Mouse (Mus musculus) midbrain, embryonic 11.5 days (tissue): ENCODE data around the gene Taf1a. TPM values are rescaled to one million over a fixed set of nuclear protein-coding genes. Genes with fewer than 3 reads are reported as not detected.
"Not testable (repeated sequence)": the region's sequence is repeated elsewhere in the genome, so short reads cannot be mapped to it uniquely, and the experiment has no call there.

Source experiments
- ATAC-seq: fragments of 200-750 bp; cut with Nextera tagmentation; 2 replicates; pipeline ENCODE4 v1.8.0; 2017; ENCODE audit warnings: moderate TSS enrichment, moderate library complexity; ENCODE audit not compliant: low FRiP score
- DNase-seq: peaks from one replicate; pipeline ENCODE4 v3.0.0; 2015; ENCODE audit warnings: low spot score; ENCODE audit errors: missing footprints
- H3K27ac ChIP-seq: fragments of 300-500 bp; sonication (generic); 2 replicates; pipeline ENCODE4 v1.5.1; 2014; ENCODE audit warnings: low read depth, low read length
- H3K27me3 ChIP-seq: fragments of 300-500 bp; sonication (generic); 2 replicates; pipeline ENCODE4 v1.6.1; 2014; ENCODE audit warnings: mild to moderate bottlenecking, low read length, moderate library complexity, mixed read lengths; ENCODE audit not compliant: control insufficient read depth, insufficient read depth
- H3K36me3 ChIP-seq: fragments of 300-500 bp; sonication (generic); 2 replicates; pipeline ENCODE4 v1.6.1; 2014; ENCODE audit warnings: mild to moderate bottlenecking, low read length, moderate library complexity, mixed read lengths; ENCODE audit not compliant: control insufficient read depth, insufficient read depth
- H3K4me1 ChIP-seq: fragments of 300-500 bp; sonication (generic); 2 replicates; pipeline ENCODE4 v1.6.1; 2014; ENCODE audit warnings: low read length; ENCODE audit not compliant: control insufficient read depth, insufficient read depth
- H3K4me2 ChIP-seq: fragments of 300-500 bp; sonication (generic); 2 replicates; pipeline ENCODE4 v1.6.1; 2014; ENCODE audit warnings: mild to moderate bottlenecking, moderate library complexity
- H3K4me3 ChIP-seq: fragments of 300-500 bp; sonication (generic); 2 replicates; pipeline ENCODE4 v1.5.1; 2014; ENCODE audit warnings: low read depth, low read length
- H3K9ac ChIP-seq: fragments of 300-500 bp; sonication (generic); 2 replicates; pipeline ENCODE4 v1.6.1; 2014; ENCODE audit warnings: low read length
- H3K9me3 ChIP-seq: fragments of 300-500 bp; sonication (generic); 2 replicates; pipeline ENCODE4 v1.6.1; 2016; ENCODE audit warnings: low read length; ENCODE audit not compliant: control insufficient read depth
- WGBS: fragments of 180-500 bp; shearing (Covaris S2); extraction: QIAGEN DNeasy Blood & Tissue Kit; methylation state at CpG from one replicate; pipeline ENCODE4 v1.1.7; 2014; 5-methylcytosine and 5-hydroxymethylcytosine counted together
- polyA plus RNA-seq: library from polyadenylated mRNA; unstranded; fragments of >200 nt; fragmentation: Nextera tagmentation; extraction: Ambion mirVana; gene quantifications from 2 replicates; pipeline ENCODE4 v1.2.1, GENCODE M21; 2014

Gene Taf1a
- polyA plus RNA-seq, 1 experiment from 2014 or later: 17.0 TPM

- WGBS: 94% methylated on average over 5 of the region's 5 CpGs
- DNase-seq (no peak), ATAC-seq (no peak)
- Histone ChIP-seq H3K4me1 (peaks cover 8% of the 10 kb centered on the region), H3K4me3 (no peak overlapping the region), H3K4me2 (no peak overlapping the region), H3K27ac (no peak overlapping the region), H3K9ac (no peak overlapping the region), H3K36me3 (peaks cover 3% of the 10 kb centered on the region; the same call in 1 of the 2 replicates), H3K27me3 (no peaks in the 10 kb centered on the region), H3K9me3 (no peaks in the 10 kb centered on the region)
Observed at GRCm38 (mm10) chr1:183363577-183363867, 25.3 kb upstream of the Taf1a start.

GRCm38 (mm10) chr1:183366361-183366760, 22.4 kb upstream of the Taf1a start:
- Histone ChIP-seq H3K4me2 (no peak overlapping the region), H3K27ac (no peak overlapping the region), H3K9me3 (no peaks in the 10 kb centered on the region), H3K36me3 (peaks cover 2% of the 10 kb centered on the region; the same call in 1 of the 2 replicates), H3K4me3 (no peak overlapping the region), H3K4me1 (peaks cover 12% of the 10 kb centered on the region), H3K9ac (no peak overlapping the region), H3K27me3 (no peaks in the 10 kb centered on the region)
- ATAC-seq (no peak), DNase-seq (no peak)
- WGBS: 91% methylated on average over 5 of the region's 5 CpGs

- WGBS: 2% methylated on average over 54 of the region's 56 CpGs
- H3K4me1 ChIP-seq: peaks cover 12% of the 10 kb centered on the region
- peak overlapping the region; percentile 94 for H3K4me2 ChIP-seq
- H3K27ac ChIP-seq: peak overlapping the region; percentile 49; the same call in 1 of the 2 replicates
- H3K27me3 ChIP-seq: no peaks in the 10 kb centered on the region
- H3K36me3 ChIP-seq: peaks cover 2% of the 10 kb centered on the region; the same call in 1 of the 2 replicates
- DNase-seq (no peak), ATAC-seq (peak; percentile 88)
- H3K4me3 ChIP-seq: peak overlapping the region; percentile 94
- H3K9ac ChIP-seq: peak overlapping the region; percentile 89
- H3K9me3 ChIP-seq: no peaks in the 10 kb centered on the region
Observed at GRCm38 (mm10) chr1:183368601-183369400, 20.0 kb upstream of the Taf1a start.

DNA sequence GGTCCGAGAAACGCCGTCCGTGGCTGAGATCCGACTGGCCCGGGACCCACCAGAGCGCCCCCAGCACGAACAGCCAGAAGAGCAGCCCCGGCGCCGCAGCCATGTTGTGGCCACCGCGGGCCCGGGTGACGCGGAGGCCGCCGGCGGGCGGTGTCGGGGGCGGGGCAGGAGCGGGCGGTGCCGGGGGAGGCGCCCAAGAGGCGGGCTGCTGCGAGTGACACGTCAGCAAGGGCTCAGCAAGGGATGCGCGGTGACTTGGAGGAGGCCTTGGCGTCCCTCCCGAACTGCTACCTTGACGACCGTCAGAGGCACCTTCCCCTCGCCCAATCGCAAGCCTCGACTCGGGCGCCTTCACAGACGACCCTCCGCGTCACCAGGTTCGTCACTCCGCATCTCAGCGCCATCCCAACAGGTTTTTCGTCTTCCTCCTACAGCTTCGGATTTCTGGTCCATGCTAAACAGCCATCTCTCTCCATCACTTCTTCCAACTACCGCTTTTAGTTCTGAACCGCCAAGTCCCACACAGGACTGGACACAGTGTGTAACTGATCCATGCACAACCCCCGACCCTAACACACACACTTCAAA, 19.3 kb upstream of the Taf1a start, which contains the start of gene Mia3:
Mia3 (minus strand) TSS at position 127 of the 588 bp plus-strand sequence.
- no peaks in the 10 kb centered on the region for H3K36me3 ChIP-seq
- H3K4me3 ChIP-seq: peak within 1 kb of the TSS; percentile 94
- H3K9me3 ChIP-seq: no peaks in the 10 kb centered on the region
- peak within 1 kb of the TSS; percentile 89 for H3K9ac ChIP-seq
- DNase-seq: peak; percentile 98
- under 1% methylated on average over 49 of the region's 51 CpGs for WGBS
- peak; percentile 98 for ATAC-seq
- no peaks in the 10 kb centered on the region for H3K27me3 ChIP-seq
- peak within 1 kb of the TSS; percentile 49; the same call in 1 of the 2 replicates for H3K27ac ChIP-seq
- H3K4me2 ChIP-seq: peak within 1 kb of the TSS; percentile 94
- H3K4me1 ChIP-seq: peaks cover 12% of the 10 kb centered on the region

- Histone ChIP-seq H3K4me2 (no peak overlapping the region), H3K4me3 (no peak overlapping the region), H3K27ac (no peak overlapping the region), H3K9ac (no peak overlapping the region), H3K4me1 (0 out of 2 replicates have a peak, but pooled peaks cover 3% of the 10 kb centered on the region), H3K27me3 (no peaks in the 10 kb centered on the region), H3K9me3 (no peaks in the 10 kb centered on the region; the same call in 1 of the 2 replicates), H3K36me3 (no peaks in the 10 kb centered on the region)
- ATAC-seq: no peak
- no peak for DNase-seq
- 75% methylated on average over 5 of the region's 5 CpGs for WGBS
Observed at GRCm38 (mm10) chr1:183374728-183375127, 14.1 kb upstream of the Taf1a start.

DNA sequence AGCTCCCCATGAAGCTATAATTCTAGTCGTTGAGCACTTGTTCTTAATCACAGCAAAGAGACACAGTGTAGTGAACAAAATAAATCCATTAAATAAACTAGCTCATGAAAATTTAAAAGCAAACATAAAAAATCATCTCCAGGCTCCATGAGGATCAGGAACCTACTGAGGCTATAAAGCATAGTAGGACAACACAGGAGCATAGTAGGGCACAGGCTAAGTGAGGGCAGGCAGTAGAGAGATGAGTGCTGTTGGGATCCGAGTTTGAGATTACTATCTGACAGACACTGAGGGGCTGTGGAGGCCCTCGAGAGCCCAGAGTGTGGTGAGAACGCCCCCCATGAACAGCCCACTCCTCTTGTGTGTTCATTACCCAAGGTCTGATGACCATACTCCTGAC, 11.7 kb upstream of the Taf1a start:
- no peaks in the 10 kb centered on the region; the same call in 1 of the 2 replicates for H3K9me3 ChIP-seq

GRCm38 (mm10) chr1:183378321-183378941, 10.3 kb upstream of the Taf1a start:
- Histone ChIP-seq H3K9ac (no peak overlapping the region), H3K36me3 (no peaks in the 10 kb centered on the region), H3K27me3 (no peaks in the 10 kb centered on the region), H3K9me3 (no peaks in the 10 kb centered on the region; the same call in 1 of the 2 replicates), H3K4me3 (no peak overlapping the region), H3K4me2 (no peak overlapping the region), H3K4me1 (no peaks in the 10 kb centered on the region), H3K27ac (no peak overlapping the region)
- DNase-seq (no peak), ATAC-seq (no peak)
- WGBS: 85% methylated on average over 10 of the region's 10 CpGs

More for the DNA sequence above, 11.7 kb upstream of the Taf1a start:
- Histone ChIP-seq H3K9ac (no peak overlapping the region), H3K36me3 (no peaks in the 10 kb centered on the region), H3K4me2 (no peak overlapping the region), H3K4me1 (no peaks in the 10 kb centered on the region), H3K4me3 (no peak overlapping the region), H3K27ac (no peak overlapping the region), H3K27me3 (no peaks in the 10 kb centered on the region)
- ATAC-seq: no peak
- DNase-seq: no peak
- WGBS: 76% methylated on average over 4 of the region's 4 CpGs

DNA sequence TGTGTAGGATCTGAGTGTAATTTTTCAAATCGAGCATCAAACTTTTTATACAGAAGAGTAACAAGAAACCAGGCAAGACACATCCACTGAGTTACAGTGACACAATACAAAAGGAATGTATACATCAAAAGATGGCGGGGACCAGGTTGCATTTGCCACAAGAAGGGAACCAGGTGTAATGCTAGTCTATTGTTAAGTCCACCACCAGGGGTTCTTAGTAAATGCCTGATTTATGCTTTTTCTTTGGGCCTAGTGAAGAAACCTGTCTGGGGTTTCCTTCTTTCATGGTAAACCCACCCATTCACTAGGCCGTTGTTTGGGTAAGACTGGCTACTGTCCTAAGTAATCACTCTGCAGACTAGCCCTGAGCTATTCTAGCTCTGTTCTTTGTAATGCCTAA, 9.4 kb upstream of the Taf1a start:
- not testable (repeated sequence) for ATAC-seq, H3K9ac ChIP-seq, DNase-seq, H3K36me3 ChIP-seq, H3K4me1 ChIP-seq, H3K27ac ChIP-seq, H3K9me3 ChIP-seq, H3K4me2 ChIP-seq, H3K4me3 ChIP-seq, H3K27me3 ChIP-seq
- WGBS: 94% methylated on average over 3 of the region's 3 CpGs

DNA sequence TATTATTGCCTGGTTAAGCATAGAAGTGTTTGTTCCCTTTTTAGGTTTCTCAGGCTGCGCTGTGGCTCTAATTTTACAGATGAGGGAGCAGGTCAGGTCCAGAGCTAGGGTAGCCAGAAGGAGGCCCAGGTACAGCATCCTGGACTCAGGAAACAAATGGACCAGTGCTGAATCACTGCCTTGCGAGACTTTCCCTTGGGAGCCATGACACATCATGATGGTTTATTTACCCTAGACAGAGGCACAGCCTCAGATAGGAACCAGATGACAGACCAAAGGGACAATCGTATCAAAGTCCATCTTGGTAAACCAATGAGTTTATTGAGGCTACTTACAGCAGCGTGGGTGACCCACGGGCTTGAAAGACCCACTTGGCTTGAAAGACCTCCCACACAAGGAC, 7.0 kb upstream of the Taf1a start:
- no peak overlapping the region for H3K4me2 ChIP-seq
- no peaks in the 10 kb centered on the region for H3K27me3 ChIP-seq
- H3K9ac ChIP-seq: no peak overlapping the region
- no peak overlapping the region for H3K4me3 ChIP-seq
- no peak for ATAC-seq
- no peak for DNase-seq
- 83% methylated on average over 5 of the region's 5 CpGs for WGBS
- no peak overlapping the region for H3K27ac ChIP-seq
- H3K36me3 ChIP-seq: no peaks in the 10 kb centered on the region
- H3K9me3 ChIP-seq: no peaks in the 10 kb centered on the region
- no peaks in the 10 kb centered on the region for H3K4me1 ChIP-seq
